Mouse (Mus musculus) frontal cortex, postnatal 14 days (tissue): ENCODE measurements at regions not wholly inside any gene's neighbourhood (a gene's known extent, or its start where the extent isn't known, plus 50 kb on each side); places are given as distances from the start of the nearest gene placed in this dataset.

ENCODE experiments used
- DNase-seq, 2 experiments: peaks; one replicate each; pipeline ENCODE4 v3.0.0; 2022; ENCODE audit warnings: low spot score in 2 of 2

- no peak for DNase-seq
These were observed 106.0 kb upstream of the Col1a2 start for GRCm38 (mm10) chr6:4398599-4398980.

GRCm38 (mm10) chr6:4405301-4405700 is 99.3 kb upstream of the Col1a2 start:
- DNase-seq = no peak

GRCm38 (mm10) chr6:4407748-4408147 is 96.9 kb upstream of the Col1a2 start:
- no peak for DNase-seq

GRCm38 (mm10) chr6:4413201-4413600 is 91.4 kb upstream of the Col1a2 start:
- no peak for DNase-seq

GRCm38 (mm10) chr6:4414166-4414565 is 90.4 kb upstream of the Col1a2 start:
- DNase-seq = no peak

- DNase-seq = no peak
These were observed 89.4 kb upstream of the Col1a2 start for GRCm38 (mm10) chr6:4415206-4415605.

- no peak for DNase-seq
These were observed 87.3 kb upstream of the Col1a2 start for GRCm38 (mm10) chr6:4417247-4417709.

GRCm38 (mm10) chr6:4418376-4418775 is 86.2 kb upstream of the Col1a2 start:
- DNase-seq = no peak

GRCm38 (mm10) chr6:4418941-4419351 is 85.7 kb upstream of the Col1a2 start:
- no peak for DNase-seq

GRCm38 (mm10) chr6:4421466-4421865 is 83.1 kb upstream of the Col1a2 start:
- no peak for DNase-seq

- no peak for DNase-seq
These were observed 77.5 kb upstream of the Col1a2 start for GRCm38 (mm10) chr6:4427122-4427521.

- DNase-seq = no peak
These were observed 73.8 kb upstream of the Col1a2 start for GRCm38 (mm10) chr6:4430704-4431310.

- no peak for DNase-seq
These were observed 72.4 kb upstream of the Col1a2 start for GRCm38 (mm10) chr6:4432192-4432591.

- no peak for DNase-seq
These were observed 68.2 kb upstream of the Col1a2 start for GRCm38 (mm10) chr6:4436439-4436838.

- no peak for DNase-seq
These were observed 67.7 kb upstream of the Col1a2 start for GRCm38 (mm10) chr6:4436874-4437273.

- DNase-seq = no peak
These were observed 62.9 kb upstream of the Col1a2 start for GRCm38 (mm10) chr6:4441618-4442167.

GRCm38 (mm10) chr6:4445906-4446305 is 58.7 kb upstream of the Col1a2 start:
- DNase-seq = no peak

- no peak for DNase-seq
These were observed 53.4 kb upstream of the Col1a2 start for GRCm38 (mm10) chr6:4451227-4451626.
